Mouse (Mus musculus) ES-E14 (cell line): ENCODE measurements around the gene Ephx3.
A peak's percentile ranks its signal among the peaks of the same experiment; 100 is the strongest.

Experiments used
- CHD2 ChIP-seq: IDR thresholded peaks from 2 replicates; pipeline ENCODE4 v1.6.1; 2014; ENCODE audit warnings: mild to moderate bottlenecking, low read depth, low read length, inconsistent platforms
- MAFK ChIP-seq: IDR thresholded peaks from 2 replicates; pipeline ENCODE4 v1.6.1; 2014; ENCODE audit warnings: mild to moderate bottlenecking, low read depth, low read length, inconsistent platforms; ENCODE audit not compliant: insufficient read depth
- ZC3H11A ChIP-seq: IDR thresholded peaks from 2 replicates; pipeline ENCODE4 v1.6.1; 2012; ENCODE audit warnings: low read depth, mild to moderate bottlenecking, inconsistent platforms, low read length, borderline replicate concordance
- ZNF384 ChIP-seq: IDR thresholded peaks from 2 replicates; pipeline ENCODE4 v1.6.1; 2012; ENCODE audit warnings: low read depth, low read length, inconsistent platforms

DNA sequence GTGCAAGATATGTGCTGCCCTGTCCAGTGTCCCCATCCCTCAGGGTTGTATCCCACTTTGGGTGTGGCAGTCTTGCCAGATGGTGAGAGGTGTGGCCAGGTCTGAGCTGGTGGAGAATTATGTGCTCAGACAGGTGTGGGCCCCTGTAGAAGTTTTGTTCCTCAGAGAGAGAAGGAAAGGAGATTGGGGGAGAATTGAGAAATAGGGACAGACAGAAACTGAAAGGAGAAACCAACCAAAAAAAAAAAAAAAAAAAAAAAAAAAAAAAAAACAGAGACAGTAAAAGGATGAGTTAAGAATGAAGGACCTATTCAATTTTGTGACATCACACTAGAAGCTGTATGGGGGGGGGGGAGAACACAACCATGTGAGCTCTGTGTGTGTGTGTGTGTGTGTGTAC lies 24.6 kb downstream of the Ephx3 start:
- TF ChIP-seq ZNF384 (0 out of 2 replicates have a peak, but pooled peaks have one; percentile 58), MAFK (no peak), ZC3H11A (no peak), CHD2 (no peak)
